Mouse (Mus musculus) kidney, embryonic 16.5 days (tissue): ENCODE results near the gene Jmjd1c. TPM values are rescaled to one million over a fixed set of nuclear protein-coding genes. Genes with fewer than 3 reads are reported as not detected.

ENCODE experiments used
- ATAC-seq: fragments of 200-750 bp; cut with Nextera tagmentation; 2 replicates; pipeline ENCODE4 v1.8.0; 2017; ENCODE audit warnings: moderate TSS enrichment; ENCODE audit not compliant: low FRiP score, low TSS enrichment
- H3K27ac ChIP-seq: fragments of 300-500 bp; sonication (generic); 2 replicates; pipeline ENCODE4 v1.5.1; 2014; ENCODE audit warnings: low read length
- H3K27me3 ChIP-seq: fragments of 300-500 bp; sonication (generic); 2 replicates; pipeline ENCODE4 v1.6.1; 2014; ENCODE audit warnings: low read length, control low read depth, mixed read lengths; ENCODE audit not compliant: insufficient read depth
- H3K36me3 ChIP-seq: fragments of 300-500 bp; sonication (generic); 2 replicates; pipeline ENCODE4 v1.6.1; 2014; ENCODE audit warnings: low read length, control low read depth, mixed read lengths; ENCODE audit not compliant: insufficient read depth
- H3K4me1 ChIP-seq: fragments of 300-500 bp; sonication (generic); 2 replicates; pipeline ENCODE4 v1.6.1; 2014; ENCODE audit warnings: low read length, control low read depth, mixed read lengths; ENCODE audit not compliant: insufficient read depth
- H3K4me2 ChIP-seq: fragments of 300-500 bp; sonication (generic); replicated peaks from 2 replicates; pipeline ENCODE4 v1.6.1; 2014; ENCODE audit warnings: low read depth, low read length
- H3K4me3 ChIP-seq: fragments of 300-500 bp; sonication (generic); 2 replicates; pipeline ENCODE4 v1.5.1; 2014; ENCODE audit warnings: mild to moderate bottlenecking, low read length
- H3K9ac ChIP-seq: fragments of 300-500 bp; sonication (generic); replicated peaks from 2 replicates; pipeline ENCODE4 v1.6.1; 2014; ENCODE audit warnings: low read length
- H3K9me3 ChIP-seq: fragments of 300-500 bp; sonication (generic); 2 replicates; pipeline ENCODE4 v1.6.1; 2016; ENCODE audit warnings: low read length, control low read depth
- WGBS: fragments of 180-500 bp; shearing (Covaris S2); extraction: QIAGEN DNeasy Blood & Tissue Kit; methylation state at CpG from one replicate; pipeline ENCODE4 v1.1.7; 2014; 5-methylcytosine and 5-hydroxymethylcytosine counted together
- polyA plus RNA-seq: library from polyadenylated mRNA; unstranded; fragments of >200 nt; fragmentation: Nextera tagmentation; extraction: Ambion mirVana; gene quantifications from 2 replicates; pipeline ENCODE4 v1.2.1, GENCODE M21; 2015

Gene Jmjd1c
- polyA plus RNA-seq, 1 experiment from 2014 or later = 30.5 TPM

DNA sequence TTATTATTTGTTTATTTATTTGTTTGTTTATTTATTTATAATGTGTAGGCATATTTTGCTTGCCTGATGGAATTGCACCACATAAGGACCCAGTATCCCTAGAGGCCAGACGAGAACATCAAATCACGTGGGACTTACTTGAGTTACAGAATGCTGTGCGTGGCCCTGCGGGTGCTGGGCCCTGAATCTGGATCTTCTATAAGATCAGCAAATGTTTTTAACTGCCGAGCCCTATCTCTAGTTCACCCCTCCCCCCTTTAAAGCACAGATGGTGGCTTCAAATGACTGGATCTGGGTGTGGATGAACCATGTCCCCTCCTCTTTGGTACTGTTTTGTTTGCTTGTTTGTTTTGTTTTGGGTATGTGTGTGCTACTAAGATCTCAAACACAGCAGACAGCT, 199.4 kb downstream of the Jmjd1c start:
- Histone ChIP-seq H3K4me3 (no peak overlapping the region), H3K9me3 (no peaks in the 10 kb centered on the region), H3K27ac (no peak overlapping the region), H3K9ac (no peak overlapping the region), H3K4me2 (no peak overlapping the region), H3K27me3 (no peaks in the 10 kb centered on the region), H3K4me1 (0 out of 2 replicates have a peak, but pooled peaks cover 5% of the 10 kb centered on the region), H3K36me3 (no peaks in the 10 kb centered on the region)
- ATAC-seq = no peak
- WGBS = 72% methylated on average over 5 of the region's 5 CpGs

DNA sequence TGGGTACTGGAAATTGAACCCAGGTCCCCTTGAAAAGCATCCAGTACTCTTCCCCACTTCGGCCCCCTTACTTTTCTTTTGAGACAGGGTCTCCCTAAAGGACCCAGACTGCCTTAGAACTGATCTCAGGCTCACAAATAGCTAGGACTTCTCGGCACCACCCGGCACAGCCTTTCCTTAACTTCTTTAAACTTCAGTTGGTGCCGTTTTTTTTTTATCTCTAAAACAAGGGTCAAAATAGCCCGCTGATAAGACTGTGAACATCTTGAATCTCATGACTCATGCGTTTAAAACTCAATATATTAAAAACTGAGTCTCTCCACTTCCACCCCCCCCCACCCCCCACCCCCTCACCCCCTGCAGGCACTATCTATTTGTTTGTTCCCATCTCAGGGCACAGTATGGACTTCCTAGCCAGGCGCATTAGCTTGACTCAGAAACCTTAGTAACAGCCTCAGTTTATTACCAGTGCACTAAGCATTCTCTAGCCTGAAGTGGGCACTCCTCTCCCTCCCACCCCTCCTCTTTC, 200.1 kb downstream of the Jmjd1c start:
- Histone ChIP-seq H3K4me1 (0 out of 2 replicates have a peak, but pooled peaks cover 5% of the 10 kb centered on the region), H3K36me3 (no peaks in the 10 kb centered on the region), H3K9ac (no peak overlapping the region), H3K4me2 (no peak overlapping the region), H3K4me3 (no peak overlapping the region), H3K27me3 (no peaks in the 10 kb centered on the region), H3K9me3 (no peaks in the 10 kb centered on the region), H3K27ac (no peak overlapping the region)
- no peak for ATAC-seq
- WGBS = 73% methylated on average over 7 of the region's 7 CpGs

DNA sequence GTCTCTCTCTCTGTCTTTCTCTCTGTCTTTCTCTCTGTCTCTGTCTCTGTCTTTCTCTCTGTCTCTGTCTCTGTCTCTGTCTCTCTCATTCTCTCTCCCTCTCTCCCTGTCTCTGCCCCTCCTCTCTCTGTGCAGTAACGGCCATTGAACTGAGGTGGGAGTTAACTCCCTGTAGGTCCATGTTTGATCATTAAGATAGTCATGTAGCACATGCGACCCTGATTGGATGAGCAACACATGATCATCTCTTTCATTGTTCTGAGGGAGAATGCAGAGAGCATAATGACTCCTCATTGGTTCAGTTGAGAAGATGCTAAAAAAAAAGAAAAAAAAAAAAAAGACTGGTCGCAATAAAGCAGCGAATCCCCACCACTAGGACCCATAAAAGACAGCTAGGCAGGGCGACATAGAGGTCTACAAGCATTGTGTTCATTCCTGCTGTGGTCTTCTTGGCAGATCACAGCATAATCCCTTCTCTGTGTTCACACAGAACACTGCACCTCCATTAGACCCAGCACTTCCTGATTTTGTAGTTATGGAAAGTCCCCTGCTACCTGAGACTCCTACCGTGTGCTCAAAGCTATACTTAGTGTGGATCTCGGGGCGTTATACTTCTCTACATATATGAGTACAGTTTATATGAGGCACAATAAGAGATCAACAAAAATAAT, 200.7 kb downstream of the Jmjd1c start:
- H3K27ac ChIP-seq = no peak overlapping the region
- H3K4me1 ChIP-seq = 0 out of 2 replicates have a peak, but pooled peaks cover 5% of the 10 kb centered on the region
- H3K9me3 ChIP-seq = no peaks in the 10 kb centered on the region
- no peak overlapping the region for H3K4me3 ChIP-seq
- 70% methylated on average over 8 of the region's 8 CpGs for WGBS
- no peak overlapping the region for H3K9ac ChIP-seq
- no peaks in the 10 kb centered on the region for H3K27me3 ChIP-seq
- no peak overlapping the region for H3K4me2 ChIP-seq
- H3K36me3 ChIP-seq = no peaks in the 10 kb centered on the region
- ATAC-seq = no peak; the same call in 1 of the 2 replicates

DNA sequence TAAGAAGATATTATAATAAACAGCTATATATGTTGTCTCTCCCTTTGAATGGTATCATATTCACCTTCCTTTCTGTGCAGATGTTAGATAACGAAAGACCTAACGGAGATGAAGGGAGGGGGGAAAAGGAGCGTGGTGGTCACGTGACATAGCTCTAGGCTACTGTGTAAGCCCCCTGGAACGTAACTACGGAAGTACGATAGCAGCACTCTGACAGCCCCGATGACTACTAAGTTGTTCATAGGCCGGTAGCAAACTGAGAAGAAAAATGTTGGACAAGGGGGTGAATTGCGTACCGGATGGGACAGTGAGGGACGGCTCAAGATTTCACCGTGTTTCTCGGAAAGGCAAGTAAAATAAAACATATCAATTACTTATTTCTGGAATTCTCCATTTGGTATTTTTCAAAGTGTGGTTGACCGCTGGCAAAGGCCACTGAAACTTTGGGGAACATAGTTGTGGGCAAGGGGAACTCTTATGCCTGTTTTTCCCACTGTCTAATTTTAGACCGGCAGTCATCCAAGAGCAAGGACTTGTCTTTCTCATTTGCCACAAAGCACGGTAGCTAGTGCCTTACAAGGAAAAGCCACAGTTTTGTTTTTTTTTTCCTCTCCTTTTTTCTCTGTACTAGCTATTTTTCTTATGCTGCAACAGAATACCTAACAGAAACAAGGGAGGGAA, 201.4 kb downstream of the Jmjd1c start:
- H3K9ac ChIP-seq = no peak overlapping the region
- H3K9me3 ChIP-seq = no peaks in the 10 kb centered on the region
- 82% methylated on average over 17 of the region's 17 CpGs for WGBS
- H3K36me3 ChIP-seq = no peaks in the 10 kb centered on the region
- H3K4me1 ChIP-seq = 0 out of 2 replicates have a peak, but pooled peaks cover 5% of the 10 kb centered on the region
- H3K27ac ChIP-seq = no peak overlapping the region
- H3K4me3 ChIP-seq = no peak overlapping the region
- no peak for ATAC-seq
- no peak overlapping the region for H3K4me2 ChIP-seq
- no peaks in the 10 kb centered on the region for H3K27me3 ChIP-seq

DNA sequence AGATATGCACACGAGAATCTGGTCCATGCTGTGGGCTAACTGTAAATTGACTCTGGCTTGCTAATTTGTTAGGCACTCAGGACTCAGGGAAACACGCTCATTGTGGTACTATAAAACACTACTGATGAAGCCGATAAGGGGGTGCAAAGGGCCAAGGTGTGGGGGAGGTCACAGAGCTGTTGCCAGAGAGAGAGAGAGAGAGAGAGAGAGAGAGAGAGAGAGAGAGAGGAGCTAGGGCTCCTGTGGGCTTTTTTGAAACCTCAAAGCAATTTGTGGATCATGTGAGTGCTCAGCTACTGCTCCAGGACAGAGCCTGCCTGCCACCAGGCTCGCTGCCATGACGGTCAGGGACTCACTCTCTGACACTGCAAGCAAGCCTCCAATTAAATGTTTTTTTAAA, 202.9 kb downstream of the Jmjd1c start:
- H3K27ac ChIP-seq = no peak overlapping the region
- no peak overlapping the region for H3K9ac ChIP-seq
- no peaks in the 10 kb centered on the region for H3K27me3 ChIP-seq
- 0 out of 2 replicates have a peak, but pooled peaks cover 5% of the 10 kb centered on the region for H3K4me1 ChIP-seq
- no peaks in the 10 kb centered on the region for H3K9me3 ChIP-seq
- no peak overlapping the region for H3K4me3 ChIP-seq
- H3K36me3 ChIP-seq = no peaks in the 10 kb centered on the region
- WGBS = 27% methylated on average over 5 of the region's 5 CpGs
- no peak overlapping the region for H3K4me2 ChIP-seq
- no peak for ATAC-seq

DNA sequence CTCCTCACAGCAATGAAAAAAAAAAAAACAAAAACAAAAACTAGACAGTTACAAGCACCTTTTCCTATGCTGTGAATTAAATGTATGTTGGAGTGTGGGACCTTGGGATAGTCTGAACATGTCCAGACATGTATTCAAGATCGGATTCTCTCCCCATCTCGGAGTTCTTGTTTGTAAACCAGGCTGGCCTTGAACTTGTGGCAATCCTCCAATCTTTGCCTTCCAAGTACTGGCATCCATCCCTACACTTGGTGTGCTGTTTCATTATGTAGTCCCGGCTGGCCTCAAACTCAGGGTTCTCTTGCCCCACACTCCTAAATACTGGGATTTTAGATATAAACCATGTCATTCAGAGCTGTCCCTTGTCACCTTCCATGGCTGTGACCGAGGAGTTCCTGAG, 203.4 kb downstream of the Jmjd1c start:
- Histone ChIP-seq H3K4me3 (no peak overlapping the region), H3K36me3 (no peaks in the 10 kb centered on the region), H3K27ac (no peak overlapping the region), H3K9ac (no peak overlapping the region), H3K4me2 (no peak overlapping the region), H3K27me3 (no peaks in the 10 kb centered on the region), H3K9me3 (no peaks in the 10 kb centered on the region; the same call in 1 of the 2 replicates), H3K4me1 (0 out of 2 replicates have a peak, but pooled peaks cover 5% of the 10 kb centered on the region)
- WGBS = 73% methylated on average over 4 of the region's 4 CpGs
- ATAC-seq = no peak

DNA sequence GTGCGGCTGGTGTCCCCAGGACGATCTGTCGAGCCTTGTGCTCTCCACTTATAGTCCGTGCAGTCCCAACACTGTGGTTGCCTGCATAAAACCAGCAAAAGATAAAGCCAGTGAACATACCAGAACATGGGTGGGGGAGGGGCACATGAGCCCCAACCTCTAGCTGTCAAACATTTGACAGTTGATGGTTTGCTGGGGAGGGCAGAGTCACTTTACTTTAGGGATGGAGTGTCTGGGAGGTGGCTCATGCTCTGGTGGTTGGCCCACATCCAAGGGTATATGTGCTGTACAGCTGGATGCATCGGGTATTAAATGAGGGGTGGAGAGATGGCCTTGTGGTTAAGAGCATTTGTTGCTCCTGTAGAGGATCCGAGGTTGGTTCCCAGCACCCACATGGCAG, 205.1 kb downstream of the Jmjd1c start:
- WGBS = 94% methylated on average over 6 of the region's 6 CpGs
- no peak overlapping the region for H3K27ac ChIP-seq

DNA sequence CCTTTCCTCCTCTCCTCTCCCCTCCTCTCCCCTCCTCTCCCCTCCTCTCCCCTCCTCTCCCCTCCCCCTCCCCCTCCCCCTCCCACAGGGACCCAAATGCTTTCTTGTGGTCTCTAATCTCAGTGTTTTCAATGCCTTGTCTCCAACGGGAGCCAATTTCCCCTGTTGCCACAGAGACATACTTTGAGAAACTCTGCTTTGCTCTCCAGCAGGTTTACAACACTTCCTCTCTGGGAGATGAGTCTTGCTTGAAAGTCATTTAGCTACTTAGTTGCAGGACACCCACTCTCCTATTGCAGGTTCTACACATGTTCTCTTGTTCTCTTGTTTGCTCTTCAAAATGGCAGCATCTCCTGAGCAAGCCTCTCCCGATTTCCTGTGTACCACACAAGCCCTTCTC, 206.4 kb downstream of the Jmjd1c start:
- Histone ChIP-seq H3K9me3 (no peaks in the 10 kb centered on the region; the same call in 1 of the 2 replicates), H3K4me2 (no peak overlapping the region), H3K36me3 (no peaks in the 10 kb centered on the region), H3K27ac (no peak overlapping the region), H3K27me3 (no peaks in the 10 kb centered on the region), H3K9ac (no peak overlapping the region), H3K4me3 (no peak overlapping the region), H3K4me1 (0 out of 2 replicates have a peak, but pooled peaks cover 5% of the 10 kb centered on the region)
- no peak for ATAC-seq
- WGBS = 44% methylated on average over 2 of the region's 2 CpGs

More for the DNA sequence above, 205.1 kb downstream of the Jmjd1c start:
- Histone ChIP-seq H3K9ac (no peak overlapping the region), H3K4me1 (0 out of 2 replicates have a peak, but pooled peaks cover 5% of the 10 kb centered on the region), H3K4me2 (no peak overlapping the region), H3K4me3 (no peak overlapping the region), H3K9me3 (no peaks in the 10 kb centered on the region; the same call in 1 of the 2 replicates), H3K27me3 (no peaks in the 10 kb centered on the region), H3K36me3 (no peaks in the 10 kb centered on the region)
- no peak for ATAC-seq
